Mouse (Mus musculus): ENCODE results near the gene Stx18. TPM values are rescaled to one million over a fixed set of nuclear protein-coding genes. Genes with fewer than 3 reads are reported as not detected.

Gene Stx18
- polyA plus RNA-seq, 1 experiment from 2014 or later = 59.6 TPM

DNA sequence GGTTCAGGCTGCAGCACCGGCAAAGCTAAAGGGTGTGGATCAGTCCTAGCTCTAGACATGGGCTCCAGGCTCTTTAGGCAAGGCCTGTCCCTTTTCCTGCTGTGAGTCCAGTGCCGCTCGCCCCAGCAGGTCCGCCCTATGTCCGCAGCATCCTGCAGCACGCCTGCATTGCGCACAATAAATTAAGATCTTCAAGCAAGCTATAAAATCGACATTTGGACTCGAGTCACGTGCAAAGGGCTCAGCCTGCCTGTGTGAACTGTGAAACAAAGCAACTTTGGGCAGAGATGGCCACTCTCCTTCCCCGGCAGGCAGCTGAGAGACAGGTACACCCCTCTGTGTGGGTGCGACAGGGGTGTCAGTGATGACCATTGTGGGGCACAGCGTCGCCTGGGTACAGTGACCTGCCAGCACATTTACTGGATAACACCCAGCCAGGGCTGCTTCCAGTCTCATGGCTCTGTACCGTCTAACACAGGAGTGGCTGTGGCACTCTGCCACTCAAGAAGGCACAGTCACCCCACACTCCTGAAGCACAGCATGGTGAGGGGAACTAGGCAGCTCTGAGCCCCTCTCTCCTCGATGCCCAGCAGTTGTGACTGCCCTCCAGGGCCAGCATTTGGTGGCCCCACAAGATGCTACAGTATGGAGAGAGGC, 135.8 kb downstream of the Stx18 start:
- no peak for ATAC-seq (ENCODE audit: insufficient number of reproducible peaks, low FRiP score, low TSS enrichment, low read depth)
- H3K4me3 ChIP-seq (ENCODE audit: low read depth, low read length) = no peak overlapping the region

DNA sequence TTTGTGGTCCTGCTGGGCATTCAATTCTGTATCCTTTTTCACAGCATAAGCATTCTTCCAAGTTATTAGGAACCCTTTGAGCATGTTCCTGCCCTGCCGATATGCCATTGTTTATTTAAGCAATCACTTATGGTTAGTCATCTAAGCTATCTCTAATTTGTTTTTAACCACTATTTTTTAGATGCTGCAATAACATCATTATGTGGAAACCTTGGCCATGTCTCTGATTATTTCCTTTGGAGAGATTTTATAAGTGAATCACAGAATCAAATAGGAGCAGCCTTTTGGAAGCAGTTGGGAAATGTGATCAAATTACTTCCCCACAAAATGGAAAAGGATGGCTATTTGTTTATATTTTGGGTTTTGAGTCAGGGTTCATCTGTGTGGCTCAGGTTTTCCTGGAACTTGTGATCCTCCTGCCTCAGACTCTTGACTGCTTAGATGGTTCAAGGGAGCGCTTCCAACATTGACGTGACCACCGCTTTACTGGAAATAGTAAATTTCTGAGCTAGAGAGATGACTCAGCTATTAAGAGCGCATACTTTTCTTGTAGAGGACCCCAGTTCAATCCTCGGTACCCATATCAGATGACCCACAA, 146.2 kb downstream of the Stx18 start:
- H3K36me3 ChIP-seq (ENCODE audit: control insufficient read depth, insufficient read depth, low read length) = no peaks in the 10 kb centered on the region
- DNase-seq (ENCODE audit: low spot score) = no peak
- no peak for ATAC-seq (ENCODE audit: insufficient number of reproducible peaks, low FRiP score, low TSS enrichment, low read depth)
- H3K27ac ChIP-seq (replicated peaks; ENCODE audit: low read depth, low read length) = no peak overlapping the region
- WGBS = 88% methylated on average over 6 of the region's 6 CpGs
- no peak overlapping the region for H3K4me2 ChIP-seq (ENCODE audit: low read depth, severe bottlenecking)
- H3K27me3 ChIP-seq (ENCODE audit: control insufficient read depth, insufficient read depth, low read length) = no peaks in the 10 kb centered on the region
- no peak overlapping the region for H3K9ac ChIP-seq (ENCODE audit: low read length)
- no peaks in the 10 kb centered on the region for H3K4me1 ChIP-seq (ENCODE audit: control insufficient read depth, insufficient read depth, low read length)
- H3K4me3 ChIP-seq (ENCODE audit: low read depth, low read length) = no peak overlapping the region
- no peaks in the 10 kb centered on the region for H3K9me3 ChIP-seq (ENCODE audit: control insufficient read depth, low read length)

More for the DNA sequence above, 135.8 kb downstream of the Stx18 start:
- WGBS = 81% methylated on average over 16 of the region's 16 CpGs
- no peaks in the 10 kb centered on the region for H3K27me3 ChIP-seq (ENCODE audit: control insufficient read depth, insufficient read depth, low read length)
- H3K4me2 ChIP-seq (ENCODE audit: low read depth, severe bottlenecking) = no peak overlapping the region
- no peak overlapping the region for H3K27ac ChIP-seq (replicated peaks; ENCODE audit: low read depth, low read length)
- H3K36me3 ChIP-seq (ENCODE audit: control insufficient read depth, insufficient read depth, low read length) = no peaks in the 10 kb centered on the region
- H3K9me3 ChIP-seq (ENCODE audit: control insufficient read depth, low read length) = peaks cover 3% of the 10 kb centered on the region; the same call in 1 of the 2 replicates
- no peak for DNase-seq (ENCODE audit: low spot score)
- no peaks in the 10 kb centered on the region for H3K4me1 ChIP-seq (ENCODE audit: control insufficient read depth, insufficient read depth, low read length)
- H3K9ac ChIP-seq (ENCODE audit: low read length) = no peak overlapping the region

GRCm38 (mm10) chr5:38187006-38187405, 148.5 kb downstream of the Stx18 start:
- 90% methylated on average over 2 of the region's 2 CpGs for WGBS
- no peaks in the 10 kb centered on the region for H3K36me3 ChIP-seq (ENCODE audit: control insufficient read depth, insufficient read depth, low read length)
- H3K9ac ChIP-seq (ENCODE audit: low read length) = no peak overlapping the region
- no peak overlapping the region for H3K27ac ChIP-seq (replicated peaks; ENCODE audit: low read depth, low read length)
- no peak for DNase-seq (ENCODE audit: low spot score)
- no peaks in the 10 kb centered on the region for H3K4me1 ChIP-seq (ENCODE audit: control insufficient read depth, insufficient read depth, low read length)
- no peak overlapping the region for H3K4me2 ChIP-seq (ENCODE audit: low read depth, severe bottlenecking)
- no peak overlapping the region for H3K4me3 ChIP-seq (ENCODE audit: low read depth, low read length)
- ATAC-seq (ENCODE audit: insufficient number of reproducible peaks, low FRiP score, low TSS enrichment, low read depth) = no peak
- no peaks in the 10 kb centered on the region for H3K27me3 ChIP-seq (ENCODE audit: control insufficient read depth, insufficient read depth, low read length)
- H3K9me3 ChIP-seq (ENCODE audit: control insufficient read depth, low read length) = no peaks in the 10 kb centered on the region

Other genes starting within 250 kb of the Stx18 start
- 218 and 235 TPM in 2 replicates for gene Msx1, start 214.2 kb upstream of the Stx18 start, polyA plus RNA-seq (2014; fragmentation: Nextera tagmentation; extraction: Ambion mirVana)
- 33.6 and 34.9 TPM in 2 replicates for gene Nsg1, start 121.2 kb downstream of the Stx18 start, polyA plus RNA-seq (2014; fragmentation: Nextera tagmentation; extraction: Ambion mirVana)
- gene Zbtb49, start 181.7 kb downstream of the Stx18 start, polyA plus RNA-seq (2014; fragmentation: Nextera tagmentation; extraction: Ambion mirVana) = 15.3 and 19.1 TPM in 2 replicates
- 146 and 152 TPM in 2 replicates for gene Lyar, start 181.7 kb downstream of the Stx18 start, polyA plus RNA-seq (2014; fragmentation: Nextera tagmentation; extraction: Ambion mirVana)
- gene Tmem128, start 221.4 kb downstream of the Stx18 start, polyA plus RNA-seq (2014; fragmentation: Nextera tagmentation; extraction: Ambion mirVana) = 74.2 and 79.9 TPM in 2 replicates
- 0.28 and 0.40 TPM in 2 replicates for gene Otop1, start 237.2 kb downstream of the Stx18 start, polyA plus RNA-seq (2014; fragmentation: Nextera tagmentation; extraction: Ambion mirVana)